ENCODE assay signal across 16 mouse cellular contexts in the genomic region with DNA sequence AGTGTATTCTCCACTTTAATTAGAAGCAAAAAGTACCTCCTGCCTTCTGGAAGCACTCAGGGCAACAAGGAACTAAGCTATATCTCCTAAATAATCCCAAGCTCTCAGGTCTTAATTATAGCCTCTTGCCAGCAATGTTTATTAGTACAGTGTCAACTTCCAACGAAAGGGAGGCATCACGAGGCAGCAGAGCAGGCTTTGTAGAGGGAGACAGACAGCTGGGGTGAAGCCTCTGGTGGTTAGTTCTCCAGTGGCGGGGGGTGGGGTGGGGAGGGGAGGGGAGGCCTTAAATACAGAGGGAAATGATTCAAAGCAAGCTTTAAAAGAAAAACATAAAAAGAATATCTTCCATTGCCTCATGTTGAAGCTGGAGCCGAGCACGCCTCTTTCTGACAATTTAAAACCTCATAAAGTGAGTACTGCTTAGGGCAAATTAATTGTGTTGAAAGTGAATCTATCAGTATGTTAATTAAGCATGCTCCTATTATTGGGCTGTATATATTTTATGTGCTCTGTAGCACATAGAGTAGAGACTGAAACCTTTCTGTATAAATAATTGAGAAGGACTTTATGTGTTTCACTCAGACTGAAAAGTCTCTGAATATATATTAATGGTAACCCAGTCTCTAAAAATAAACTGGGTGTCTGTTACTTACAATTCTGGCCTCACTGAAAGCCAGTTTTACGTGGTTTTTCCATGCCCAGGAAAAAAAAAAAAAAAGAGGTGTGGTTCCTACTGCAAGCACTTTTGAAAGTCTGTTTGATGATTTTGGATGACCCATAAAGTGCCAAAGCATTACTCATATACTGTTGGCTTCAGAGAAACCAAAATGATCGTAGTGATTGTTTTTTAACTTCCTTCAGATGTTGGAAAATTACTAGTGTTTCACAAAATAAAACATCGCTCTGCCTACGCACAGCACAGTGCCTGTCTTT. TPM values are rescaled to one million over a fixed set of nuclear protein-coding genes. Genes with fewer than 3 reads are reported as not detected.
DNase-seq lines count a peak whose midpoint lies in the region; ATAC-seq lines count a peak whose summit lies in the region.
"Had no signal": no experiment of that assay in that cellular context is flagged by ENCODE, and none has a peak within 500 bp of the region (broad histone marks: within the 10 kb centered on the region; RNA-seq: fewer than 3 reads in every experiment).

No protein-coding gene starts in this region.

- H3K9me3 ChIP-seq in kidney, embryonic 14.5 days (ENCODE audit: control insufficient read depth, low read length), result no peaks in the 10 kb centered on the region
- no peaks in the 10 kb centered on the region for H3K9me3 ChIP-seq in embryonic facial prominence, embryonic 14.5 days (ENCODE audit: control insufficient read depth, low read length)
- H3K9me3 ChIP-seq in midbrain, embryonic 13.5 days, result no peaks in the 10 kb centered on the region

- H3K4me1 ChIP-seq in kidney, embryonic 14.5 days (ENCODE audit: control insufficient read depth, insufficient read depth, low read length), result no peaks in the 10 kb centered on the region
- H3K4me1 ChIP-seq in embryonic facial prominence, embryonic 14.5 days (ENCODE audit: control insufficient read depth, insufficient read depth, low read length), result peaks cover 14% of the 10 kb centered on the region
- H3K4me1 ChIP-seq in midbrain, embryonic 13.5 days (replicated peaks), result no peaks in the 10 kb centered on the region

- H3K4me3 ChIP-seq in kidney, embryonic 14.5 days (ENCODE audit: low read length), result no peak overlapping the region
- no peak overlapping the region for H3K4me3 ChIP-seq in embryonic facial prominence, embryonic 14.5 days (ENCODE audit: low read depth, low read length)
- no peak overlapping the region for H3K4me3 ChIP-seq in midbrain, embryonic 13.5 days (replicated peaks)

- no peak overlapping the region for H3K9ac ChIP-seq in kidney, embryonic 14.5 days (ENCODE audit: low read depth, low read length)
- H3K9ac ChIP-seq in embryonic facial prominence, embryonic 14.5 days (ENCODE audit: low read depth, low read length), result no peak overlapping the region
- no peak overlapping the region for H3K9ac ChIP-seq in midbrain, embryonic 13.5 days (replicated peaks)

- H3K27ac ChIP-seq in kidney, embryonic 14.5 days (ENCODE audit: low read depth, low read length), result no peak overlapping the region
- peak overlapping the region; percentile 59 for H3K27ac ChIP-seq in embryonic facial prominence, embryonic 14.5 days (replicated peaks; ENCODE audit: low read depth, low read length)
- no peak overlapping the region for H3K27ac ChIP-seq in midbrain, embryonic 13.5 days
- H3K27ac ChIP-seq: macrophage had no signal

- no peak overlapping the region for H3K4me2 ChIP-seq in kidney, embryonic 14.5 days (replicated peaks; ENCODE audit: low read depth, low read length)
- no peak overlapping the region for H3K4me2 ChIP-seq in embryonic facial prominence, embryonic 14.5 days (ENCODE audit: low read depth, low read length)
- no peak overlapping the region for H3K4me2 ChIP-seq in midbrain, embryonic 13.5 days (replicated peaks)

- WGBS in kidney, embryonic 14.5 days, result 33% methylated on average over 9 of the region's 9 CpGs
- WGBS in embryonic facial prominence, embryonic 14.5 days, result 24% methylated on average over 9 of the region's 9 CpGs
- 60% methylated on average over 9 of the region's 9 CpGs for WGBS in midbrain, embryonic 13.5 days

- H3K36me3 ChIP-seq in kidney, embryonic 14.5 days (ENCODE audit: control insufficient read depth, insufficient read depth, low read length), result no peaks in the 10 kb centered on the region
- no peaks in the 10 kb centered on the region for H3K36me3 ChIP-seq in embryonic facial prominence, embryonic 14.5 days (ENCODE audit: control insufficient read depth, insufficient read depth, low read length)
- no peaks in the 10 kb centered on the region for H3K36me3 ChIP-seq in midbrain, embryonic 13.5 days

- DNase-seq in kidney, adult 9 months, result no peak
- DNase-seq in embryonic facial prominence, embryonic 14.5 days (ENCODE audit: low spot score), result peak; percentile 72
- DNase-seq in right cerebral cortex, adult 18-20 months, result no peak
- DNase-seq in cerebellum, postnatal 14 days, result no peak
- DNase-seq in layer of hippocampus, postnatal 14 days (ENCODE audit: low spot score in 2 of 2), result no peak
- DNase-seq: adrenal gland, adult 2 months; cerebellum, adult 9-11 months; kidney, adult 2 months; spleen, adult 18-20 months; thymus, postnatal 14 days had no signal

- peak; percentile 57; the same call in 1 of the 2 replicates for ATAC-seq in kidney, embryonic 14.5 days (ENCODE audit: low FRiP score, low TSS enrichment)
- ATAC-seq in CD4-positive, CD25-positive, alpha-beta regulatory T cell, adult 4 months, result peak; percentile 41
- peak; percentile 55; the same call in 1 of the 2 replicates for ATAC-seq in embryonic facial prominence, embryonic 14.5 days (ENCODE audit: low read depth)
- peak; percentile 66; the same call in 1 of the 2 replicates for ATAC-seq in midbrain, embryonic 13.5 days

- H3K27me3 ChIP-seq in kidney, embryonic 14.5 days (ENCODE audit: control insufficient read depth, insufficient read depth, low read length), result no peaks in the 10 kb centered on the region
- no peaks in the 10 kb centered on the region for H3K27me3 ChIP-seq in embryonic facial prominence, embryonic 14.5 days (replicated peaks; ENCODE audit: control insufficient read depth, insufficient read depth, low read length)
- no peaks in the 10 kb centered on the region for H3K27me3 ChIP-seq in midbrain, embryonic 13.5 days

RNA-seq across cellular contexts. Expression of a gene that starts 42.5 kb away (rescaled TPM):
- 1.4 and 1.8 TPM in 2 replicates for polyA plus RNA-seq in kidney, embryonic 14.5 days (2014; fragmentation: Nextera tagmentation; extraction: Ambion mirVana)
- polyA plus RNA-seq in CD4-positive, CD25-positive, alpha-beta regulatory T cell, adult 4 months (2017; shearing (Covaris generic)), result not detected
- 0.47 and 1.6 TPM in 2 replicates for polyA plus RNA-seq in embryonic facial prominence, embryonic 14.5 days (2014; fragmentation: Nextera tagmentation; extraction: Ambion mirVana)
- polyA plus RNA-seq in midbrain, embryonic 13.5 days (2015; fragmentation: Nextera tagmentation; extraction: Ambion mirVana), result not detected in 2 replicates
- not detected for total RNA-seq in layer of hippocampus, postnatal 14 days (2021)
- total RNA-seq: left cerebral cortex, adult 8-10 months; MEL had no signal
- polyA plus RNA-seq: macrophage had no signal
